Comparison of ENCODE assay signal across 15 mouse cellular contexts in the genomic region with DNA sequence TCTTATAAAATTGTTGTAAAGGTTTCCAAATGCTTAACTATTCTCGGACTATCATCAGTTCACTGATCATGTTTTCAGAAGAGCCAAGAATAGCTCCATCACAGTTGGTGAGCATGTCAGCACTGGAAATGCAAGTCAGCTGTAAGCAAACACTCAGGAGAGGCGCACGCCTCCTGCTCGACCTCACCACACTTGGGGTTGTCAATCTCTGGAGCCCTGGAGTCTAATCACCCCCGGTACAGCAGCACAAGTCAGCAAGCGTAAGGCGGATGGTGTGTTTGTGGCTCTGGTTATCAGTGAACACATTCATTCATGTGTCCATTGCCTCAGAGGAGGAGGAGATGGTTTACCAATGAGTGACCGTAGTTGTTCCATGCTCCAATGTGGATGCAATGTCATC. TPM values are rescaled to one million over a fixed set of nuclear protein-coding genes. Genes with fewer than 3 reads are reported as not detected.
DNase-seq lines count a peak whose midpoint lies in the region; ATAC-seq lines count a peak whose summit lies in the region.
"Had no signal": no experiment of that assay in that cellular context is flagged by ENCODE, and none has a peak within 500 bp of the region (broad histone marks: within the 10 kb centered on the region; RNA-seq: fewer than 3 reads in every experiment).

No protein-coding gene starts in this region.

- peaks cover 78% of the 10 kb centered on the region for H3K36me3 ChIP-seq in heart, embryonic 13.5 days
- H3K36me3 ChIP-seq in liver, embryonic 13.5 days = peaks cover 46% of the 10 kb centered on the region
- H3K36me3 ChIP-seq in neural tube, embryonic 15.5 days = peaks cover 51% of the 10 kb centered on the region
- H3K36me3 ChIP-seq in midbrain, embryonic 15.5 days (replicated peaks) = peaks cover 18% of the 10 kb centered on the region

- no peak for ATAC-seq in heart, embryonic 13.5 days (ENCODE audit: extremely low read depth, insufficient number of reproducible peaks, low FRiP score, low TSS enrichment)
- peak; percentile 95 for ATAC-seq in liver, embryonic 13.5 days (ENCODE audit: low read depth)
- ATAC-seq in neural tube, embryonic 15.5 days (ENCODE audit: low FRiP score) = no peak
- no peak for ATAC-seq in midbrain, embryonic 15.5 days (replicated peaks)
- ATAC-seq: forebrain, embryonic 13.5 days had no signal

- no peak overlapping the region for H3K9ac ChIP-seq in heart, embryonic 13.5 days
- H3K9ac ChIP-seq in liver, embryonic 13.5 days = no peak overlapping the region
- H3K9ac ChIP-seq in neural tube, embryonic 15.5 days (replicated peaks) = no peak overlapping the region
- no peak overlapping the region for H3K9ac ChIP-seq in midbrain, embryonic 15.5 days
- H3K9ac ChIP-seq: embryonic facial prominence, embryonic 13.5 days; forebrain, embryonic 13.5 days had no signal

- peak overlapping the region; percentile 9; the same call in 1 of the 2 replicates for H3K4me2 ChIP-seq in heart, embryonic 13.5 days
- H3K4me2 ChIP-seq in liver, embryonic 13.5 days = no peak overlapping the region
- no peak overlapping the region for H3K4me2 ChIP-seq in neural tube, embryonic 15.5 days
- no peak overlapping the region for H3K4me2 ChIP-seq in midbrain, embryonic 15.5 days
- H3K4me2 ChIP-seq: embryonic facial prominence, embryonic 13.5 days; forebrain, embryonic 13.5 days had no signal

- H3K9me3 ChIP-seq in heart, embryonic 13.5 days = peaks cover 17% of the 10 kb centered on the region; the same call in 1 of the 2 replicates
- H3K9me3 ChIP-seq in liver, embryonic 13.5 days (replicated peaks) = no peaks in the 10 kb centered on the region
- H3K9me3 ChIP-seq in neural tube, embryonic 15.5 days (replicated peaks) = no peaks in the 10 kb centered on the region
- no peaks in the 10 kb centered on the region for H3K9me3 ChIP-seq in midbrain, embryonic 15.5 days
- H3K9me3 ChIP-seq: forebrain, embryonic 13.5 days had no signal

- H3K27ac ChIP-seq in heart, embryonic 13.5 days (replicated peaks) = peak overlapping the region; percentile 45; the same call in 1 of the 2 replicates
- H3K27ac ChIP-seq in liver, embryonic 13.5 days = no peak overlapping the region
- no peak overlapping the region for H3K27ac ChIP-seq in neural tube, embryonic 15.5 days (replicated peaks)
- no peak overlapping the region for H3K27ac ChIP-seq in midbrain, embryonic 15.5 days
- H3K27ac ChIP-seq: embryonic facial prominence, embryonic 13.5 days; forebrain, embryonic 13.5 days; hindbrain, embryonic 10.5 days had no signal

- WGBS in heart, embryonic 13.5 days = 31% methylated on average over 8 of the region's 8 CpGs
- 27% methylated on average over 8 of the region's 8 CpGs for WGBS in liver, embryonic 13.5 days (ENCODE audit: insufficient replicate concordance)
- 96% methylated on average over 8 of the region's 8 CpGs for WGBS in neural tube, embryonic 15.5 days
- 93% methylated on average over 8 of the region's 8 CpGs for WGBS in midbrain, embryonic 15.5 days

- H3K27me3 ChIP-seq in heart, embryonic 13.5 days (replicated peaks) = no peaks in the 10 kb centered on the region
- H3K27me3 ChIP-seq in liver, embryonic 13.5 days = no peaks in the 10 kb centered on the region
- H3K27me3 ChIP-seq in neural tube, embryonic 15.5 days (replicated peaks) = no peaks in the 10 kb centered on the region
- H3K27me3 ChIP-seq in midbrain, embryonic 15.5 days (replicated peaks) = no peaks in the 10 kb centered on the region
- H3K27me3 ChIP-seq: embryonic facial prominence, embryonic 13.5 days; forebrain, embryonic 13.5 days had no signal

- H3K4me1 ChIP-seq in heart, embryonic 13.5 days = peaks cover 13% of the 10 kb centered on the region
- H3K4me1 ChIP-seq in liver, embryonic 13.5 days (replicated peaks) = peaks cover 14% of the 10 kb centered on the region
- H3K4me1 ChIP-seq in neural tube, embryonic 15.5 days = no peaks in the 10 kb centered on the region
- no peaks in the 10 kb centered on the region for H3K4me1 ChIP-seq in midbrain, embryonic 15.5 days
- H3K4me1 ChIP-seq: forebrain, embryonic 13.5 days; hindbrain, embryonic 10.5 days had no signal

- no peak overlapping the region for H3K4me3 ChIP-seq in heart, embryonic 13.5 days
- H3K4me3 ChIP-seq in liver, embryonic 13.5 days (replicated peaks) = no peak overlapping the region
- no peak overlapping the region for H3K4me3 ChIP-seq in neural tube, embryonic 15.5 days (replicated peaks)
- no peak overlapping the region for H3K4me3 ChIP-seq in midbrain, embryonic 15.5 days
- H3K4me3 ChIP-seq: embryonic facial prominence, embryonic 13.5 days; forebrain, embryonic 13.5 days; hindbrain, embryonic 10.5 days had no signal

- DNase-seq in brain, adult 2 months (ENCODE audit: low read depth, low spot score) = peak; percentile 18
- DNase-seq in gastrocnemius, adult 18-20 months (ENCODE audit: low spot score) = peak; percentile 84
- peak; percentile 59 for DNase-seq in liver, embryonic 13.5 days
- DNase-seq in cerebellum, adult 9-11 months = no peak
- DNase-seq: adrenal gland, postnatal 36 days; cerebellum, adult 2 months; kidney, adult 18-20 months; lung, postnatal 4 days; thymus, adult 2 months had no signal

RNA-seq across cellular contexts. Expression of a gene that starts 51.7 kb away (rescaled TPM):
- total RNA-seq in gastrocnemius, adult 18-20 months (2021) = 1 to 10 TPM; 4.4 to 5.3 TPM
- polyA plus RNA-seq in heart, embryonic 13.5 days (2015; fragmentation: Nextera tagmentation; extraction: Ambion mirVana) = 4.3 and 4.5 TPM in 2 replicates
- 4.2 and 5.1 TPM in 2 replicates for polyA plus RNA-seq in liver, embryonic 13.5 days (2015; fragmentation: Nextera tagmentation; extraction: Ambion mirVana)
- polyA plus RNA-seq in neural tube, embryonic 15.5 days (2015; fragmentation: Nextera tagmentation; extraction: Ambion mirVana) = 7.9 and 8.5 TPM in 2 replicates
- 7.1 and 8.2 TPM in 2 replicates for polyA plus RNA-seq in midbrain, embryonic 15.5 days (2015; fragmentation: Nextera tagmentation; extraction: Ambion mirVana)
